Mouse (Mus musculus) right cerebral cortex, postnatal 10 days (tissue): ENCODE results near the gene Tbpl1.

ENCODE experiments used
- DNase-seq, 2 experiments: peaks; one replicate each; pipeline ENCODE4 v3.0.0; 2021; ENCODE audit warnings: low spot score in 2 of 2

The Tbpl1 gene

GRCm38 (mm10) chr10:22710173-22710777 lies 21.5 kb downstream of the Tbpl1 start:
- no peak for DNase-seq

DNA sequence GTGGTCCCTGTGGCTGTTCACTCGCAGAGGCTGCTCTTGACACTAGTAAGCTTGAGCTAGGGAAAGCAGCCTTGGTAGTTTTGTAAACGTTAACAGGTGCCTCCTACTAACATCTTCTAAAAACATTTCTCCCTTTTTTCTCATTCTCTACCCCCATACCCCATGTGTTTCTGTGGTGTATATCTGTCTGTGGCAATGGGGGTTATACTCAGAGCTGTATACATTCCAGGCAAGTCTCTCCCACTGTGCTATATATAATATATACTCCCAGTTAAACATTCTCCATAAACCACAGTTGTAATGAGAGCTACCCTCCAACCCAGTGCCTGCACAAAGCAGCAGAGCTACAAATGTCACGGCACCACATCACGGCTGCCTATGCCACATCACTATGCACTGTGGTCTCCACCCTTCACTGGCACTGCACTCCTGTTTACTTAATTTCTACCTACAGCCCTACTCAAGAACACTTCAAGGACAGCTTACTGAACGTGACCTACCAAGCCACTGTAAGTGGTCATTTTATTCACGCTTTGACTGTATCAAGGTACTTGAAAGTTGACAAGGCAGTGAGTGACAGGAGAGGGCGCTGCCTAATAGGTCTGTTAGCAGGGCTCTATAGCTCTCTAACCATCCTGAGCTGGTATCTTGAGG lies 23.4 kb downstream of the Tbpl1 start:
- no peak for DNase-seq

DNA sequence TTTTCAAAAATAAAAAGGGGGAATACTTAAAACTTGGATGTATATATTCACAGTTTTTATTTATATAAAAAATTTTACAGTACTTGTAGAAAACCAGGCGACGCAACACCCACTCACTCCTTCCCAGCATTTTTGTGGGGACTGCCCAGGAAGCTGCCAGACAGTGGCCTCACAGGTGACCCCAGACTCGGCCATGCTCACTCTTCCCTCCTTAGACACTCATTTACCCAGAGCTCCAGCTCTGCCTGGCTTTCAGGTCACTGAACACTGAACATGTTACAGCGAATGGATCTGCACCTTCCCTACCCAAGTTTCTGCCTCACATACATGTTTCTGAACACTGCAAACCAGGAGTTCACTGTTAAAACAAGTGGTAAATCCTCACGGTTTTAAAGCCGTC lies 27.9 kb downstream of the Tbpl1 start:
- DNase-seq = no peak

GRCm38 (mm10) chr10:22701485-22702315 lies 30.0 kb downstream of the Tbpl1 start:
- DNase-seq = no peak

DNA sequence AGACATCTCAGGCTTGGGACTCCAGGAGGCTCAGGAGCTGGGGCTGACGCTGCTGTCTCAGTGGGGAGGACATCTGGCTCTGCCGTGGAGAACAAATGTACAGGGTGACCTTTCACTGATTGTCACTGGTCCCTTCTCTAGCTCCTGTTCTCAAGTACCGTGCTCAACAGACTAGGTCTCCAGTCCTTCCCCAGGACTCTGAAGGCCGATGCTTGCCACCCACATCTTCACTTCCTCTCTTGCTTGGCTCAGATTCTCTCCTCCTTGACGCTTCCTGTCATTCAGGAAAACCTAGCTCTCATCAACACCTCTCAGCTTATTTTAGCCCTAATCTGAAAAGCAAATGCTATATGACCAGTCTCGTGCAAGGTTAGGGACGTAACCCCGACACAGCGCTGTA lies 31.0 kb downstream of the Tbpl1 start:
- DNase-seq = no peak

DNA sequence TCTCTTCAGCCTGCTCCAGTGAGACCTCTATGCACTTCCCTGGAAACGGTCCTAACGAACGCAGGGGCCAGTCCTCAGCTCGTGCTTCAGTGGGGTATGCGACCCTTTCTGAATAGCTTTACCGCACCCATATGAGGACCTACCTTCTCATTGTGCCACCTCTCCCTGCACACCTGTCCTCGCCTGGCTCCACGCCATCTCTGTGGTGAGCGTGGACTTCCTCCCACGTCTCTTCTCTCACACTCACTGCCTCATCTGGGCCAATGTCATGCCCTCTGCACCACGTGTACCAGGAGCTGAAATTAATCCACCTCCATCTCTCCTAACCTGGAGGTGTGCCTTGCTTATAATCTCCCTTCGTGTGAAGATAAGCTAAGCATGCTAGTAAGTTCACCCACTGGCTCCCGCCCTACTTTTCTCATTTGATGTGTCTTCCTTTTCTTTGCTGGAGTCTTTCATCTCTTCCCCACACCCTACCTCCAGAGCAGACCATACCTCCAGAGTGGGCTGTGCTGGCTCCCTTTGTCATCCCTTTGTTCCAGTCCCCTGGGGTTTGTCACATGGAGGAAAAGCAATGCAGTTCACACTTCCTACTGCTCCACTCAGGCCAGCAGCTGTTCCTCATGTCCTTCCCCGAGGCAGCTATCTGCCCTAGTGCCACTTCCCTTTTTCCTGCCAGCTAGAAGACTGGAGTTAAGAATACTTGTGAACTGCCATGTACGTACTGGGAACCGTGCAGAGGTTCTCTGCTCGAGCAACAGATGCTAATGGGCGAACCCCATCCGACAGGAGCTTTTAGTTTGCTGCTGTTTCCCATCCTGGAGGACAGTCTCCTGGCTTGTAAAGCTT lies 32.0 kb downstream of the Tbpl1 start:
- DNase-seq = no peak

DNA sequence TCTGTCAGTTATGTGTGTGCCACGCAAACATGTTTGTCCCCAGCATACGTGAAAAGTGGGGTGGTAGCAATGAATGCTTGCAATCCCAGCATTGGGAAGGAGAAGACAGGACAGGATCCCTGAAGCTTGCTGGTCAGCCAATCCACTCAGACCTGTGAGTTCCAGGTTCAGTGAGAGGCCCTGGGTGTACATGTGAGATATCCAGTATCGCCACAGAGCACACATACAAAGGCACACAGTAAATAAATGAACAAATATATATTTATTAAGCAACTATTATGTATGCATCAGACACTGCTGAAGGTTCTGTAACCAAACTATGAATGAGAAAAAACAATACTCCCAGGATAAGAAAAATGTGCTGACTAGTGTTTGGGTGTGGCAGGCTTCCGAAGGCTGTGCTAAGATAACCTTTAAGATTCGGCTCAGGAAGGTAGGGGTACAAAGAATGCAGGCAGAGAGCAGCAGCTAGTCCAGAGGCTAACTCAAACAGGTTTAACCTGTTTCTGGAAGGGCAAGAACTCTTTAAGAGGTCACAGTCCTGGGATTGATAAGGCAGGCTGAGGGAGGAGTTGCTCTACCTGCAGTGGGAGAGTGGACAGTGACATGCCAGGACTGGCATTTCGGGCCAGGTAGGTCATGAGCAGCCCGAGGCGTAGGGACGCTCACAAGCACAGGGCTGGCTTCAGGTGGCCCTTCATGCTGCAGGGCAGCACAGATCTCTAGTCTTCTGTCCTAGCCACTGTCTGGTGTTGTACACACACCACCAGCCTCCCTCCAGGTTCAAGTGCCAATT lies 33.4 kb downstream of the Tbpl1 start:
- DNase-seq = no peak

DNA sequence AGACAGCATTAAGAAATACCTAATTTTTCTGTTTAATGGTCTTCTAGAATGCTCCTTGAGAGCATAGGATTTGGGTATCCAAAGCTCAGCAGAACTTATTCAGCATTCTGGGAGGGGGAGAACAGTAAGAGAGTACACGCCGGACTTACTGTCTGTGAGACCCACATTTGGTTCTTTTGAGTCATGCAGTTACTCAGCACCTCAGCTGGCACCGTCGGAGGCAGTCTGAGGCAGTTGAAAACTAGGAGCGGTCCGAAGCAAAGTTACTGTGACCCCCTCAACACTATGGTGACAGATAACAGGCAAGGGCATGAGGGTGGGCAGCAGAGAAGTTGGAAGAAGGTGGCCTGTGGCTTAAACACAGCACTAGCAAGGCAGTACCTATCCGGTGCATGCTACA lies 34.9 kb downstream of the Tbpl1 start:
- DNase-seq = no peak

GRCm38 (mm10) chr10:22696236-22696635 lies 35.5 kb downstream of the Tbpl1 start:
- DNase-seq = no peak

DNA sequence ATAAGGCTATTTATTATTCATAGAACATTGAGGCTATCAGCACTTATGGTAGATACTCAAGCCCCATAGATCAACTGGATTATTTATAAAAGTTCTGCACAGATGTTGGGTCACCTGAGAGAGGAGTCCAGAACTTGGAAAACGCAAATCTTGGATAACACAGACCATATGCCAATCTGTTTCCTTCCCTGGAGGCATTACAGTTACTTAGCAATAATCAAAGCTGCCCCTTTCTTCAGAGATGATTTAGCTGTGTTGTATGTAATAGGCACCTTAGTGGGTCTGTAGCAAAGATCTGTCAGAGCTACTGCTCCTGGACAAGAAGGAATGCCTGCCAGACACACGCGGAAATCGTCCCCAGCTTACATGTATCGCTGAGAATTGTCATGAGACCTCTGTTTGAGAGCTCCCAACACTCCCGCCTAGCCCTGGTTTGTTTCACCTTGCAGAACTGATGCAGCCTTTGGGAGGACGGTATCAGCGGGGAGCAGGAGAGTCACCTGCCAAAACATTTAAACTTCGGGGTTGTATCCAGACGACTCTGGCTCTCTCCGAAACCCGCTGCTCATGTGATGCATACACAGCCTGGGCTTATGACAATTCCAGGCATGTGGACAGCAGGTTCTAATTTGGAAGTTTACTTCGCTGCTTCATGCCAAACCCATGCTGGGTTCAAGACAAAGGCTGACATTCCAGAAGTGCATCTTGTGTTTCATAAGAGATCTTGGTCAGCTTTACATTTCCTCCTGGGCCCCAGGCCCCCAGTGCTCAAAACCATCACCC lies 55.7 kb downstream of the Tbpl1 start:
- no peak for DNase-seq

- no peak for DNase-seq
These were observed 57.6 kb downstream of the Tbpl1 start for GRCm38 (mm10) chr10:22674176-22674575.

DNA sequence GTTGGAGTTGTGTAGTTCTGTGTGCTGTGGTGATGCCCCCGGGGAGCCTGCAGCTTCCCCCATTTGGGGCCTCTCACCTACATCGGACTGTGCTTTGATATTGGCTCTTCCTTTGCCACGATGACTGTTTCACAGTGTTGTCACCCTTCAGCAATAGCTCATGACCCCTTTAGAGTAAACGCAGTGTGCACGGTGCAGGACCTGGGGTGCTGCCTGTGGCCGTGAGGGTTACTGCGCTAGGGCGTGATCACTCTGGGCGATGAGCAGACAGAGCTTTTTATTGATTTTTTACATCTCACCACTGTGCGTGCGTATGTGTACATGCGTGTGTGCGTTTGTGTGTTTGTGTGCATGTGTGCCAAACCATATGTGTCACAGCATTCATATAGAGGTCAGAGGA lies 63.2 kb downstream of the Tbpl1 start:
- DNase-seq = no peak

GRCm38 (mm10) chr10:22660286-22661000 lies 71.3 kb downstream of the Tbpl1 start:
- DNase-seq = no peak

DNA sequence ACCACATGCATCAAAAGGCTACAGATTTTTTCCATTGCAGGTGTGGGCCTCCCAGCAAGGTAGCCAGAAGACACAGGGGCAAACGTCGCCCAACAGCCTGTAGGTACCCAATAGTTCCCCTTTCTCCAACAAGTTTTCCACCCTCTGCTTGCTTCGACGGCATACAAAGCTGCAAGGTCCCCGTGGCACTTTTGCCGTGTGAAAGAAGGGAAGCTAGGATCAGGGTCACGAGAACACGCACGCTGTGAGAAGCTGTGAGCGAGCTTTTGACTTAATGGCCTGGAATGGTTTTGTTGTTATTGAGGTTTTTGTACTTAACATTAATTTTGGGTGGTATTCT lies 72.4 kb downstream of the Tbpl1 start:
- DNase-seq = no peak

- DNase-seq = no peak
These were observed 73.0 kb downstream of the Tbpl1 start for GRCm38 (mm10) chr10:22658534-22659385.
